Mouse (Mus musculus) ovary, adult 18-20 months (tissue): ENCODE data around the gene Hnrnph2.

Experiments
- DNase-seq: peaks from one replicate; pipeline ENCODE4 v3.0.0; 2022; ENCODE audit warnings: low spot score, mixed read lengths

Hnrnph2 gene

GRCm38 (mm10) chrX:134614306-134614705 is 13.3 kb downstream of the Hnrnph2 start:
- DNase-seq = no peak

- DNase-seq = no peak
Observed at GRCm38 (mm10) chrX:134619695-134620094, 18.7 kb downstream of the Hnrnph2 start.

GRCm38 (mm10) chrX:134620254-134620865 is 19.4 kb downstream of the Hnrnph2 start:
- no peak for DNase-seq

- no peak for DNase-seq
Observed at GRCm38 (mm10) chrX:134621685-134622084, 20.7 kb downstream of the Hnrnph2 start.

- no peak for DNase-seq
Observed at GRCm38 (mm10) chrX:134623350-134623749, 22.4 kb downstream of the Hnrnph2 start.

- DNase-seq = no peak
Observed at GRCm38 (mm10) chrX:134628200-134628599, 27.2 kb downstream of the Hnrnph2 start.

GRCm38 (mm10) chrX:134632710-134633109 is 31.7 kb downstream of the Hnrnph2 start:
- no peak for DNase-seq

- DNase-seq = no peak
Observed at GRCm38 (mm10) chrX:134635111-134635510, 34.1 kb downstream of the Hnrnph2 start.

- DNase-seq = no peak
Observed at GRCm38 (mm10) chrX:134635860-134636259, 34.9 kb downstream of the Hnrnph2 start.

GRCm38 (mm10) chrX:134641000-134641760 is 40.2 kb downstream of the Hnrnph2 start:
- no peak for DNase-seq

- no peak for DNase-seq
Observed at GRCm38 (mm10) chrX:134646338-134646737, 45.4 kb downstream of the Hnrnph2 start.

- DNase-seq = no peak
Observed at GRCm38 (mm10) chrX:134647421-134647820, 46.4 kb downstream of the Hnrnph2 start.

GRCm38 (mm10) chrX:134648031-134648692 is 47.2 kb downstream of the Hnrnph2 start:
- peak; percentile 17 for DNase-seq

- DNase-seq = no peak
Observed at GRCm38 (mm10) chrX:134652061-134652460, 51.1 kb downstream of the Hnrnph2 start.
